Mouse (Mus musculus) liver, embryonic 12.5 days (tissue): ENCODE data around the gene Med26. TPM values are rescaled to one million over a fixed set of nuclear protein-coding genes. Genes with fewer than 3 reads are reported as not detected.
A peak's percentile ranks its signal among the peaks of the same experiment; 100 is the strongest.

Source experiments
- ATAC-seq: fragments of 200-750 bp; cut with Nextera tagmentation; 2 replicates; pipeline ENCODE4 v1.8.0; 2017; ENCODE audit warnings: moderate number of reproducible peaks, mild to moderate bottlenecking, moderate library complexity
- H3K27ac ChIP-seq: fragments of 300-500 bp; sonication (generic); 2 replicates; pipeline ENCODE4 v1.5.1; 2016; ENCODE audit warnings: mild to moderate bottlenecking
- H3K27me3 ChIP-seq: fragments of 300-500 bp; sonication (generic); replicated peaks from 2 replicates; pipeline ENCODE4 v1.6.1; 2016; ENCODE audit warnings: mild to moderate bottlenecking, moderate library complexity
- H3K36me3 ChIP-seq: fragments of 300-500 bp; sonication (generic); 2 replicates; pipeline ENCODE4 v1.6.1; 2016; ENCODE audit warnings: mild to moderate bottlenecking, moderate library complexity
- H3K4me1 ChIP-seq: fragments of 300-500 bp; sonication (generic); 2 replicates; pipeline ENCODE4 v1.6.1; 2016
- H3K4me2 ChIP-seq: fragments of 300-500 bp; sonication (generic); 2 replicates; pipeline ENCODE4 v1.6.1; 2016; ENCODE audit warnings: mild to moderate bottlenecking, moderate library complexity
- H3K4me3 ChIP-seq: fragments of 300-500 bp; sonication (generic); 2 replicates; pipeline ENCODE4 v1.5.1; 2016; ENCODE audit warnings: mild to moderate bottlenecking, moderate library complexity
- H3K9ac ChIP-seq: fragments of 300-500 bp; sonication (generic); 2 replicates; pipeline ENCODE4 v1.6.1; 2016; ENCODE audit warnings: mild to moderate bottlenecking, moderate library complexity
- H3K9me3 ChIP-seq: fragments of 300-500 bp; sonication (generic); replicated peaks from 2 replicates; pipeline ENCODE4 v1.6.1; 2016; ENCODE audit warnings: mild to moderate bottlenecking, moderate library complexity
- WGBS: fragments of 180-500 bp; shearing (Covaris S2); methylation state at CpG from one replicate; pipeline ENCODE4 v1.1.7; 2016; ENCODE audit not compliant: insufficient replicate concordance; 5-methylcytosine and 5-hydroxymethylcytosine counted together
- polyA plus RNA-seq: library from polyadenylated mRNA; unstranded; fragments of >200 nt; fragmentation: Nextera tagmentation; extraction: Ambion mirVana; gene quantifications from 2 replicates; pipeline ENCODE4 v1.2.1, GENCODE M21; 2016

The Med26 gene
- 11.3 and 11.6 TPM in 2 replicates for polyA plus RNA-seq

- Histone ChIP-seq H3K4me1 (peaks cover 59% of the 10 kb centered on the region), H3K27me3 (no peaks in the 10 kb centered on the region), H3K36me3 (peaks cover 38% of the 10 kb centered on the region), H3K27ac (peak within 1 kb of the TSS; percentile 91), H3K4me3 (peak within 1 kb of the TSS; percentile 99), H3K4me2 (peak within 1 kb of the TSS; percentile 99), H3K9me3 (no peaks in the 10 kb centered on the region), H3K9ac (peak within 1 kb of the TSS; percentile 100)
- WGBS = under 1% methylated on average over 87 of the region's 92 CpGs
- peak; percentile 95 for ATAC-seq
Observed at GRCm38 (mm10) chr8:72547802-72548643, at the start of gene Med26. Gene Med26 (minus strand): TSS chr8:72548270.

- Histone ChIP-seq H3K9ac (no peak overlapping the region), H3K9me3 (no peaks in the 10 kb centered on the region), H3K4me1 (no peaks in the 10 kb centered on the region), H3K36me3 (no peaks in the 10 kb centered on the region), H3K27ac (no peak overlapping the region), H3K4me2 (no peak overlapping the region), H3K27me3 (no peaks in the 10 kb centered on the region), H3K4me3 (no peak overlapping the region)
- WGBS = 55% methylated on average over 2 of the region's 2 CpGs
- no peak for ATAC-seq
Observed at GRCm38 (mm10) chr8:72590198-72590597, 42.1 kb upstream of the Med26 start.

- 0 out of 2 replicates have a peak, but pooled peaks cover 3% of the 10 kb centered on the region for H3K4me1 ChIP-seq
- 70% methylated on average over 7 of the region's 7 CpGs for WGBS
- H3K9me3 ChIP-seq = no peaks in the 10 kb centered on the region
- ATAC-seq = no peak
- no peaks in the 10 kb centered on the region for H3K27me3 ChIP-seq
- no peak overlapping the region for H3K27ac ChIP-seq
- H3K4me3 ChIP-seq = no peak overlapping the region
- no peak overlapping the region for H3K9ac ChIP-seq
- H3K36me3 ChIP-seq = no peaks in the 10 kb centered on the region
- H3K4me2 ChIP-seq = no peak overlapping the region
Observed at GRCm38 (mm10) chr8:72589286-72589685, 41.2 kb upstream of the Med26 start.

- Histone ChIP-seq H3K36me3 (no peaks in the 10 kb centered on the region), H3K4me1 (0 out of 2 replicates have a peak, but pooled peaks cover 5% of the 10 kb centered on the region), H3K9me3 (no peaks in the 10 kb centered on the region), H3K27ac (no peak overlapping the region), H3K4me3 (no peak overlapping the region), H3K4me2 (no peak overlapping the region), H3K9ac (no peak overlapping the region), H3K27me3 (no peaks in the 10 kb centered on the region)
- 80% methylated on average over 10 of the region's 10 CpGs for WGBS
- no peak for ATAC-seq
Observed at GRCm38 (mm10) chr8:72588865-72589264, 40.8 kb upstream of the Med26 start.

- Histone ChIP-seq H3K4me1 (peaks cover 14% of the 10 kb centered on the region), H3K27me3 (no peaks in the 10 kb centered on the region), H3K9ac (no peak overlapping the region), H3K4me3 (no peak overlapping the region), H3K27ac (no peak overlapping the region), H3K9me3 (no peaks in the 10 kb centered on the region), H3K4me2 (no peak overlapping the region), H3K36me3 (no peaks in the 10 kb centered on the region)
- 62% methylated on average over 6 of the region's 6 CpGs for WGBS
- no peak for ATAC-seq
Observed at GRCm38 (mm10) chr8:72587806-72588205, 39.7 kb upstream of the Med26 start.

GRCm38 (mm10) chr8:72584390-72584789 lies 36.3 kb upstream of the Med26 start:
- H3K27ac ChIP-seq = no peak overlapping the region
- H3K9me3 ChIP-seq = no peaks in the 10 kb centered on the region
- H3K9ac ChIP-seq = no peak overlapping the region
- ATAC-seq = no peak
- peaks cover 18% of the 10 kb centered on the region for H3K4me1 ChIP-seq
- 51% methylated on average over 6 of the region's 6 CpGs for WGBS
- H3K4me2 ChIP-seq = no peak overlapping the region
- H3K27me3 ChIP-seq = no peaks in the 10 kb centered on the region
- no peaks in the 10 kb centered on the region for H3K36me3 ChIP-seq
- no peak overlapping the region for H3K4me3 ChIP-seq

GRCm38 (mm10) chr8:72583056-72583771 lies 35.1 kb upstream of the Med26 start:
- Histone ChIP-seq H3K4me2 (no peak overlapping the region), H3K27me3 (no peaks in the 10 kb centered on the region), H3K9ac (no peak overlapping the region), H3K4me1 (peaks cover 30% of the 10 kb centered on the region), H3K36me3 (no peaks in the 10 kb centered on the region), H3K4me3 (no peak overlapping the region), H3K27ac (peak overlapping the region; percentile 34), H3K9me3 (no peaks in the 10 kb centered on the region)
- WGBS = 35% methylated on average over 7 of the region's 7 CpGs
- no peak; the same call in 1 of the 2 replicates for ATAC-seq

GRCm38 (mm10) chr8:72579374-72579773 lies 31.3 kb upstream of the Med26 start:
- Histone ChIP-seq H3K4me1 (peaks cover 33% of the 10 kb centered on the region), H3K27me3 (no peaks in the 10 kb centered on the region), H3K4me3 (no peak overlapping the region), H3K27ac (no peak overlapping the region), H3K9me3 (no peaks in the 10 kb centered on the region), H3K9ac (no peak overlapping the region), H3K4me2 (no peak overlapping the region), H3K36me3 (no peaks in the 10 kb centered on the region)
- WGBS = 63% methylated on average over 9 of the region's 9 CpGs
- ATAC-seq = no peak

GRCm38 (mm10) chr8:72577941-72578340 lies 29.9 kb upstream of the Med26 start:
- H3K27me3 ChIP-seq = no peaks in the 10 kb centered on the region; the same call in 1 of the 2 replicates
- H3K4me1 ChIP-seq = peaks cover 24% of the 10 kb centered on the region
- H3K4me2 ChIP-seq = no peak overlapping the region
- no peak overlapping the region for H3K4me3 ChIP-seq
- 63% methylated on average over 1 of the region's 1 CpGs for WGBS
- H3K36me3 ChIP-seq = no peaks in the 10 kb centered on the region
- H3K27ac ChIP-seq = no peak overlapping the region
- ATAC-seq = no peak
- H3K9me3 ChIP-seq = no peaks in the 10 kb centered on the region
- H3K9ac ChIP-seq = no peak overlapping the region

- H3K4me2 ChIP-seq = no peak overlapping the region
- no peak overlapping the region for H3K4me3 ChIP-seq
- no peaks in the 10 kb centered on the region for H3K36me3 ChIP-seq
- H3K4me1 ChIP-seq = peaks cover 24% of the 10 kb centered on the region
- no peaks in the 10 kb centered on the region for H3K9me3 ChIP-seq
- H3K9ac ChIP-seq = no peak overlapping the region
- H3K27me3 ChIP-seq = no peaks in the 10 kb centered on the region; the same call in 1 of the 2 replicates
- H3K27ac ChIP-seq = no peak overlapping the region
- WGBS = 59% methylated on average over 3 of the region's 3 CpGs
- ATAC-seq = no peak
Observed at GRCm38 (mm10) chr8:72577266-72577665, 29.2 kb upstream of the Med26 start.

GRCm38 (mm10) chr8:72575915-72576314 lies 27.8 kb upstream of the Med26 start:
- 80% methylated on average over 6 of the region's 6 CpGs for WGBS
- no peak for ATAC-seq
- Histone ChIP-seq H3K36me3 (no peaks in the 10 kb centered on the region), H3K9ac (no peak overlapping the region), H3K4me3 (no peak overlapping the region), H3K4me2 (no peak overlapping the region), H3K27ac (no peak overlapping the region), H3K27me3 (no peaks in the 10 kb centered on the region; the same call in 1 of the 2 replicates), H3K9me3 (no peaks in the 10 kb centered on the region), H3K4me1 (peaks cover 33% of the 10 kb centered on the region)

GRCm38 (mm10) chr8:72573450-72573849 lies 25.4 kb upstream of the Med26 start:
- H3K4me3 ChIP-seq = no peak overlapping the region
- peaks cover 38% of the 10 kb centered on the region for H3K4me1 ChIP-seq
- no peaks in the 10 kb centered on the region for H3K9me3 ChIP-seq
- no peak for ATAC-seq
- H3K27ac ChIP-seq = no peak overlapping the region
- WGBS = 74% methylated on average over 6 of the region's 6 CpGs
- H3K9ac ChIP-seq = no peak overlapping the region
- H3K36me3 ChIP-seq = peaks cover 12% of the 10 kb centered on the region
- no peaks in the 10 kb centered on the region; the same call in 1 of the 2 replicates for H3K27me3 ChIP-seq
- H3K4me2 ChIP-seq = no peak overlapping the region
